Mouse (Mus musculus): ENCODE results near the gene Palld. TPM values are rescaled to one million over a fixed set of nuclear protein-coding genes. Genes with fewer than 3 reads are reported as not detected.

Gene Palld
- polyA plus RNA-seq, 1 experiment from 2014 or later = 57.9 TPM

DNA sequence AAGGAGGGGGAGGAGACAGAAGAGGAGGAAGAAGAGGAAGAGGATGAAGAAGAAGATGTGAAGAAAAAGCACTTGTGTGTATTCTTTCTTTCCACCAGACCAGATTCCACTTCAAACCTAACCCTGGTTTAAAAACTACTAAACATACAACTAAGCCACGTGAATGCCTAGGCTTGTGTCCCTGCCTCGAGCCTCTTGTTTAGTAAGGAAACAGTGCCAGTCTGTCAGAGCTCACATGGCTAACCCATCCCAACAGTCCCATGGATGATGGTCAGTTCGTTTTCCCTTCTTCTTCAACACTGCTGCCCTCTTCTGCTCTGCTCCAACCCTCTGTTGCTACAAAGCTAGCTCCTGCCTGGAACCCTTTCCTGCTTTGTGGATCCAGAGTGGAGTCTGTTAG, 316.7 kb downstream of the Palld start:
- no peaks in the 10 kb centered on the region for H3K36me3 ChIP-seq
- 80% methylated on average over 3 of the region's 3 CpGs for WGBS
- H3K4me1 ChIP-seq = peaks cover 9% of the 10 kb centered on the region
- no peak overlapping the region for H3K27ac ChIP-seq (replicated peaks)
- no peaks in the 10 kb centered on the region for H3K9me3 ChIP-seq
- H3K9ac ChIP-seq (replicated peaks) = no peak overlapping the region
- ATAC-seq (ENCODE audit: low FRiP score, low read depth) = no peak
- H3K4me2 ChIP-seq (replicated peaks) = no peak overlapping the region
- H3K4me3 ChIP-seq = no peak overlapping the region
- no peaks in the 10 kb centered on the region for H3K27me3 ChIP-seq

DNA sequence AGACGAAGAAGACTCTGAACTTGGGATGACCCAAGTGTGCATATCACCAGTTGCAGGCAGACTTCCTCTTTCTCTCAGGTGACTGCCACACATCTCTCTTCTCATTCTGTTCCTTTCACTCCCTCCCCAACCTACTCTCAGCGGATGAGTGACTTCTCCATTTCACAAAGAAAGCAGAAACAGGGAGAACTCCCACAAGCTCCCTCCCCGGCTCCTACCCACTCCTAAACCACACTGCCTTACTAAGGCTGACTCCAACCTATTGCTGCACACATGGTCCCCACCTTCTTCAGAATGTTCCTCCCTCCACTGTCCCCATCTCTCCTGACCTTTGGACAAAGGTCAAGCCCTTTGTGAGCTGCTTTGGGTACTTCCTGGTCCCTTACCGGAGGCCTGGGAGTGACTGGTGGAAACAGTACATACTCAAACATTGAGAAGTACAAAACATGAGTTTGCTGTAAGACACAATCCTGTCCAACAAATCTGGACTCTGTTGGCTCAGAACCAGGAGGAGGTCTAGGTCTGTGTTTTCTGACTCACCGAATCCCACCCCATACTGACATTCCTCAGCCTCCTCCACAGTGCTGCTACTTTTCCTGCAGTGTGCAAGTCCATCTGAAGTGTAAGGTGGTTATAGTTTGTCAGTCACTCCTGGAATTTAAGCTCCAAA, 317.6 kb downstream of the Palld start:
- H3K4me2 ChIP-seq (replicated peaks) = no peak overlapping the region
- peaks cover 5% of the 10 kb centered on the region for H3K4me1 ChIP-seq
- H3K36me3 ChIP-seq = no peaks in the 10 kb centered on the region
- ATAC-seq (ENCODE audit: low FRiP score, low read depth) = no peak
- H3K27ac ChIP-seq (replicated peaks) = no peak overlapping the region
- no peak overlapping the region for H3K9ac ChIP-seq (replicated peaks)
- WGBS = 85% methylated on average over 5 of the region's 5 CpGs
- H3K27me3 ChIP-seq = no peaks in the 10 kb centered on the region
- H3K9me3 ChIP-seq = no peaks in the 10 kb centered on the region
- no peak overlapping the region for H3K4me3 ChIP-seq

DNA sequence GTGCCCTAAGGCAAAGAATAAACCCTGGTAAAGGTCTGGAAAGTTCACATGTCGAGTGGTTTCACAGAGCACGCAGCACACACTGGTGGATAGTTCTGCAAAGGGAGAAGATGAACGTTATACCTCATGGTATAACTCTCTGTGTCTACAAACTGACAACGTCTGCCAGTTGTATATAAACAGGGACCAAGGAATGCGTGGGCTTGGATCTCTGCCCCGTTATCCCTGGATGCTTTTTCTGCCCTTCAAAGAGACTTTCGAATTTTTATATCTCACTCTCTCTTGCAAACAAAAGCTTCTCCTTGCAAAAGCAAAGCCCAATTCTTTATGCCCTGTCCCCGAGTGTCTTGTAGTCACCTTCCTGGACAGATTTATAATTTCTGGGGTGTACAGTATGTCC, 319.9 kb downstream of the Palld start:
- ATAC-seq (ENCODE audit: low FRiP score, low read depth) = no peak
- WGBS = 89% methylated on average over 8 of the region's 8 CpGs
- H3K27me3 ChIP-seq = no peaks in the 10 kb centered on the region
- no peak overlapping the region for H3K4me2 ChIP-seq (replicated peaks)
- H3K27ac ChIP-seq (replicated peaks) = no peak overlapping the region
- no peak overlapping the region for H3K9ac ChIP-seq (replicated peaks)
- H3K4me3 ChIP-seq = no peak overlapping the region
- H3K9me3 ChIP-seq = no peaks in the 10 kb centered on the region
- H3K4me1 ChIP-seq = no peaks in the 10 kb centered on the region
- 0 out of 2 replicates have a peak, but pooled peaks cover 2% of the 10 kb centered on the region for H3K36me3 ChIP-seq

DNA sequence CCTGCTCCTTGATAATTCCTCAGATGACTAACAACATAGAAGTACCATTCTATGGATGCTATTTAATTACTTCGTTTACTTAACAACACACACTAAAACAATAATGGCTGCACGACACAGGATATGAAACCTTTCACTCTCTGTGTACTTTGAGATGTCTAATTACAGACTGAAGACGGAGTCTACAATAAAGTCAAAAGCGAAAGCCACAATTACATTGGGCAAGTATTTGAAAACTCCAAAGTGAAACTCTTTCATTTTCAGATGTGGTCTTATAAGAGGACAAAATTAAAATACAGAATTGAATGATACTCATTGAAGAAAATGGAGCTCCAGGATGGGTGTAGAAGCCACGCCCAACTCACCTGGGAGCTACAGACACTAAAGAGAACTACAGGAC, 321.2 kb downstream of the Palld start:
- no peak overlapping the region for H3K27ac ChIP-seq (replicated peaks)

DNA sequence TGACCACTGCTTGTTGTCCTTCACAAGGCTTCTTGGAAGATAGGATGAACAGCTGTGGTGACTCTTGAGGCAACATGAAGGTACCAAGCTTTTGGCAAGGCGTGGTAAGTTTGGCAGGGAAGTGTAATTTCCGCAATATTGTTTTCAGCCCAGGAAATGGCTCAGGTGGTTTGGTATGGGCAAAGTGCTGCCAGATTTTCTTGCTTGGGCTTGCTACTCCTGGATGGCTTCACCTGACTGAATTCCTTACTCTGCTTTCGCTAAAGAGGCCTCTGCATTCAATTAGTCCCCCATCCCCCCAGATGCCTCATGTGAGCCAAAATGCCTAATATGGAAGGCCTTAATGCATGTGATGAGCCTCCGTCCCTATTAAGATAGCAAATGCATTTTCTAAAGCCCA, 322.7 kb downstream of the Palld start:
- no peak overlapping the region for H3K4me3 ChIP-seq
- no peaks in the 10 kb centered on the region for H3K27me3 ChIP-seq
- ATAC-seq (ENCODE audit: low FRiP score, low read depth) = no peak
- no peak overlapping the region for H3K4me2 ChIP-seq (replicated peaks)
- no peak overlapping the region for H3K27ac ChIP-seq (replicated peaks)
- H3K9me3 ChIP-seq = no peaks in the 10 kb centered on the region
- no peaks in the 10 kb centered on the region for H3K4me1 ChIP-seq
- no peak overlapping the region for H3K9ac ChIP-seq (replicated peaks)
- 0 out of 2 replicates have a peak, but pooled peaks cover 2% of the 10 kb centered on the region for H3K36me3 ChIP-seq
- WGBS = 88% methylated on average over 4 of the region's 4 CpGs

More for the DNA sequence above, 321.2 kb downstream of the Palld start:
- Histone ChIP-seq H3K9me3 (no peaks in the 10 kb centered on the region), H3K4me3 (no peak overlapping the region), H3K36me3 (0 out of 2 replicates have a peak, but pooled peaks cover 2% of the 10 kb centered on the region), H3K27me3 (no peaks in the 10 kb centered on the region), H3K9ac (replicated peaks) (no peak overlapping the region), H3K4me2 (replicated peaks) (no peak overlapping the region), H3K4me1 (no peaks in the 10 kb centered on the region)
- WGBS = 91% methylated on average over 5 of the region's 5 CpGs
- ATAC-seq (ENCODE audit: low FRiP score, low read depth) = no peak

DNA sequence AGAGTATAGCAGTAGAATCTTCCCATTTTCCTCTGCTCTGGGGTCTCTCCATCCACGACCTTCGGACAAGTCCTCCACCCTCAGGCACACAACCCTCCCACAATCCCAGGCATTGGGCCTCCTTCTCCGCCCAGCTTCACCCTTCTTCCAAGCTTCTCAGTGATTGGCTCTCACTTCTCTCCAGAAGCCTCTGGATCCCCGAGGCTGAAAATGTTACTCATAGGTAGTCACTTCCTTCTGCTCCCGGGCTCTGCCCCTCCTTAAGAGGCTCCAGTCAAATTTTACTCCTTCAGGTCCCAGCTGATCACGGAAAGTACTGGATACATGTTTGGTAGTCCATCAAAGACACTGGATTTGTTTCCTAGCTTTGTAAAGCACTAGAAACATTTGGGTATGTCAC, 323.7 kb downstream of the Palld start:
- Histone ChIP-seq H3K9ac (replicated peaks) (no peak overlapping the region), H3K4me2 (replicated peaks) (no peak overlapping the region), H3K4me1 (no peaks in the 10 kb centered on the region), H3K4me3 (no peak overlapping the region), H3K36me3 (0 out of 2 replicates have a peak, but pooled peaks cover 2% of the 10 kb centered on the region), H3K27me3 (no peaks in the 10 kb centered on the region), H3K27ac (replicated peaks) (no peak overlapping the region), H3K9me3 (no peaks in the 10 kb centered on the region)
- WGBS = 90% methylated on average over 6 of the region's 6 CpGs
- ATAC-seq (ENCODE audit: low FRiP score, low read depth) = no peak

DNA sequence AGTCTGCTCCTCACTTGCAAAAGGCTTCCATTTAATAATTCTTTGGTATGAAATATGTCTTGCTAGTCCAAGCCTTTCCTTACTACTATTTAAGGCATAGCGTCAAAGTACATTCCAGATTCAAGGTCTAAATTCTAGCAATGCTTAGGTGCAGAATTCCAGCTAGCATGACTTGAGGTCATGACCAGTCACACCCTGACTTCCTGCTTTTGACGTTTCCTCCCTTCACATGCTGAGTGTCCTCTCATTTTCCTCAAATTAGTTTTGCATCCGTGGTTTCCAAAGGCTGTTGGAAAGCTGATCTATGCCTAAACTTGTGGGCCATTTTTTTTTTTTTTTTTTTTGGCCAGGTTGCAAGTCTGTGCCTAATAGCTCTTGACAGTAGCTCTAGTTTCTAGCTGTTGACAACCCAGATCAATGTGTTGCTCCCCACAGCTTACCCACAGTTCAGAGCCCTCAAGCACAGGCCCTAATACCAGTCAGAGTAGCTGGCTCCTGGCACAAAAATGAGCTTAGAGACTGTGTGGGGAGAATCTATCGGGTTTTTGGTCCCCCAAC, 327.3 kb downstream of the Palld start:
- no peak overlapping the region for H3K4me3 ChIP-seq
- no peaks in the 10 kb centered on the region for H3K27me3 ChIP-seq
- no peak overlapping the region for H3K9ac ChIP-seq (replicated peaks)
- H3K27ac ChIP-seq (replicated peaks) = no peak overlapping the region
- no peaks in the 10 kb centered on the region for H3K4me1 ChIP-seq
- no peak overlapping the region for H3K4me2 ChIP-seq (replicated peaks)
- WGBS = 74% methylated on average over 4 of the region's 4 CpGs
- H3K36me3 ChIP-seq = 0 out of 2 replicates have a peak, but pooled peaks cover 2% of the 10 kb centered on the region
- H3K9me3 ChIP-seq = no peaks in the 10 kb centered on the region
- no peak for ATAC-seq (ENCODE audit: low FRiP score, low read depth)

DNA sequence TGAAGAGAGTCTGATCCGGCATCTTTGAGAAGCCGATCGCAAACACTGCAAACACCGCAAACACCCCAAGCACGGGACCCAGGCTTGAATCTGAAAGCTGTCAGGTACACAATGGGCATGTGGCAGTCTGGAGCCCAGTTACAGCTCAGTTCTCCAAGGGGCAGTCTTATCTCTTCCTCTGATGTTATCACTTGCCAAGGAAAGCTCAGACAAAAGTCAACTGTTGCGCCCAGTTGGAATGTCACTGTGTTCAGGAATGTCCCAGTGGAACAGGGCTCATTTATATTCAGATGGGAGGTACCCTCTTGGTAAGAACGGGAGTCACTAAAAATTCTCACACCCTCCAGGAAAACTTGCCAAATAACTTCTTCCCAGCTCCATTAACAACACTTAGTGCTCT, 328.0 kb downstream of the Palld start:
- ATAC-seq (ENCODE audit: low FRiP score, low read depth) = no peak
- WGBS = 90% methylated on average over 7 of the region's 7 CpGs
- no peaks in the 10 kb centered on the region for H3K9me3 ChIP-seq
- no peak overlapping the region for H3K27ac ChIP-seq (replicated peaks)
- no peak overlapping the region for H3K9ac ChIP-seq (replicated peaks)
- no peak overlapping the region for H3K4me3 ChIP-seq
- no peaks in the 10 kb centered on the region for H3K27me3 ChIP-seq
- no peaks in the 10 kb centered on the region for H3K4me1 ChIP-seq
- H3K36me3 ChIP-seq = 0 out of 2 replicates have a peak, but pooled peaks cover 2% of the 10 kb centered on the region
- H3K4me2 ChIP-seq (replicated peaks) = no peak overlapping the region

DNA sequence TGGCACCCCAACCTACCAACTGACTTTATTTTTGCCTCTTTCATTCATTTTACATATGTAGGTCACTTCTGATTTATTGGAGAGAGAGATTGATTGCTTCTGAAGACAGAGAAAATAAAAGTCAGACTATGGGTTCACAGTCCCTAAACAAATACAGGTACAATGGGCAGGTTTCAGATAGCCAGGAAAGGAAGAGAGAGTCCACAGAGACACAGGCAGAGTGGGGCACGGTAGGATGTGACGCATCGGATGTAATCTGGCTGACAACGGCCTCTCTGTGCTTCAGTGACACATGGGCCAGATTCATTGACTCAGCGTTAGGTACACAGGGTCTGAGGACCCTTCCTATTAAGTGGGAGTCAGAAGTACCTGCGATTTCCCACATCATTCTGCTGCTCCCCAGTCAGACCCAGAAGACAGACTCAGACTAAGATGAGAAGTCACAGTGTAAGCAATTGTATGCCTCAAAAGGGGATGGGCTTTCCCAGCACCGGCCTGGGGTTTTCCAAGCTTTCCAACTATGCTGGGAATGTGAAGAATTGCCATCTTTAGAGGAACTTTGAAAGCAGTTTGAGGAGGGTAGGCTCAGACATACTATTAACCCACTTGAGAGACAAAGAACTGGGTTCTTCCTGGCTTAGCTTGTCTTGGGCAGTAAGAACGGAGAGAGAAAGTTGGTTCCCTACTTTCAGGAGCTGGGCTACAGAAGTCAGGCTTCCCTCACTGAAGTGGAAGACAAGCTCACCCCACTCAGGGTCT, 329.1 kb downstream of the Palld start:
- H3K27me3 ChIP-seq = no peaks in the 10 kb centered on the region
- no peaks in the 10 kb centered on the region for H3K36me3 ChIP-seq
- H3K4me3 ChIP-seq = no peak overlapping the region
- no peaks in the 10 kb centered on the region for H3K9me3 ChIP-seq
- no peaks in the 10 kb centered on the region for H3K4me1 ChIP-seq
- H3K27ac ChIP-seq (replicated peaks) = no peak overlapping the region
- H3K4me2 ChIP-seq (replicated peaks) = no peak overlapping the region
- no peak overlapping the region for H3K9ac ChIP-seq (replicated peaks)
- WGBS = 80% methylated on average over 8 of the region's 8 CpGs
- ATAC-seq (ENCODE audit: low FRiP score, low read depth) = no peak

DNA sequence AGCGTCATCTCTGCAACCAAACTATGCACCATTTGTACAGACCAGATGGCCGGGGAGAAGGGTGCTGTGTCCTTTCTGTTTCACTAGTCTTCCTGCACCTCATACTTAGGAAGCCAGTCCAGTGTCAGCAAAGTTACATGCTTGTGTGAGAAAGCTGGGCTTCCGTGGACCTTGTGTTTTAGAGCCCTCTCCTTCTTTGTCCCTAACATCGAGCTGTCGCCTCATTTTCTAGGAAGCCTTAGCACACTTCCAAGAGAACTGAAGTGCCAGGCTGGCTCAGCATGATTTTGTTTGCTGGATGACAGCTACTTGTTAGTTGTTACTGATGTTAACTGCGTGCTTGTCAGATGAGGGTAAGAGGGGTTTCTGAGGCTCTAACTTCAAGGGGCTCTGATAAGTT, 329.8 kb downstream of the Palld start:
- WGBS = 93% methylated on average over 6 of the region's 6 CpGs
- H3K9ac ChIP-seq (replicated peaks) = no peak overlapping the region
- no peak for ATAC-seq (ENCODE audit: low FRiP score, low read depth)

DNA sequence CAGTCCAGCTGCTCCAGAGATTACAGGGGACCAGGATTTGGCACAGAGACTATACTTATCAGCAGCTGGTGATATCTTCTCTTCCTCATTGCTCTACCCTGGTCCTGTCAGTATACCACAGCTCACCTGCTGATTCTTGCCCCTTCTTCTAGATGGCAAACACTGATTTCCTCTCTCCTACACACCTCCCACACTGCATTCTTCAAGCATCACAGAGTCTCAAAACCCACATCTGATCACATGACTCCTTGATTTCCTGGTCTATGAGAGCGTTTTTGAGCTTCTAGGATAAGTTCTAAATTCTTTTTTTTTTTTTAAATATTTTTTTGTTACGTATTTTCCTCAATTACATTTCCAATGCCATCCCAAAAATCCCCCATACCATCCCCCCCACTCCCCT, 331.9 kb downstream of the Palld start:
- no peak for ATAC-seq (ENCODE audit: low FRiP score, low read depth)
- Histone ChIP-seq H3K4me2 (replicated peaks) (no peak overlapping the region), H3K4me1 (no peaks in the 10 kb centered on the region), H3K27ac (replicated peaks) (no peak overlapping the region), H3K27me3 (no peaks in the 10 kb centered on the region), H3K36me3 (no peaks in the 10 kb centered on the region), H3K9ac (replicated peaks) (no peak overlapping the region), H3K9me3 (no peaks in the 10 kb centered on the region), H3K4me3 (no peak overlapping the region)
- WGBS = 89% methylated on average over 2 of the region's 2 CpGs

More for the DNA sequence above, 329.8 kb downstream of the Palld start:
- Histone ChIP-seq H3K27ac (replicated peaks) (no peak overlapping the region), H3K4me1 (no peaks in the 10 kb centered on the region), H3K36me3 (no peaks in the 10 kb centered on the region), H3K9me3 (no peaks in the 10 kb centered on the region), H3K27me3 (no peaks in the 10 kb centered on the region), H3K4me3 (no peak overlapping the region), H3K4me2 (replicated peaks) (no peak overlapping the region)

DNA sequence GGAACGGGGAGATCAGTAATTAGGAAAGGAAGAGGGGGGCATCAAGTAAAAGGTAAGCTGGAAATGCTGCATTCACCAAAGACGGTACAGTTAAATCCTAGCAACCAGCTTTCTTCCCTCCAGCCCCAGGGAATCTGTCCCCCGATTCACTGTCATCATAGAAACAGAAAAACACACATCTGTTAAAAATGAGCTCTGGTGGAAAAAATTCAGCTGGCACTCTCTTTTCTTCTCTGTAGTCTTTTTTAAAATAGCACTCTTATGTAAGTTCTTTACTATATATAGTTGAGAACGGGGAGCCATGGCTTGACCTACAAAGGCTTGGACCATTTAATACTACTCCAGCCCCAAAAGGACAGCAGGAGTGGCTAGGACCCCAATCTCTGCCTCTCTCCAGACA, 332.8 kb downstream of the Palld start:
- Histone ChIP-seq H3K9me3 (no peaks in the 10 kb centered on the region), H3K4me1 (no peaks in the 10 kb centered on the region), H3K4me3 (no peak overlapping the region), H3K9ac (replicated peaks) (no peak overlapping the region), H3K27ac (replicated peaks) (no peak overlapping the region), H3K4me2 (replicated peaks) (no peak overlapping the region), H3K27me3 (no peaks in the 10 kb centered on the region), H3K36me3 (no peaks in the 10 kb centered on the region)
- WGBS = 72% methylated on average over 4 of the region's 4 CpGs
- no peak for ATAC-seq (ENCODE audit: low FRiP score, low read depth)
